Mouse (Mus musculus): Measurements from ENCODE around the gene Ccdc89.

The Ccdc89 gene

GRCm38 (mm10) chr7:90475793-90476312, 49.5 kb downstream of the Ccdc89 start, which contains the start of gene Tmem126b:
Tmem126b (minus strand) TSS chr7:90476001.
- DNase-seq, result peak; percentile 98 to 100

- DNase-seq, result peak in 1 of 2 experiments; percentile 37
Measured at GRCm38 (mm10) chr7:90476313-90477245, 50.2 kb downstream of the Ccdc89 start, which contains the start of gene Dlg2. Dlg2 (plus strand) TSS chr7:90476672.

Data from cerebellum, adult 18-20 months (tissue).